Mouse (Mus musculus) E14TG2a.4 (cell line): ENCODE results near the gene Gimap3.

Experiments
- CTCF ChIP-seq: conservative IDR thresholded peaks from 2 replicates; pipeline ENCODE4 v1.5.1; 2014; ENCODE audit warnings: low read length
- NANOG ChIP-seq: IDR thresholded peaks from 2 replicates; pipeline ENCODE4 v1.6.1; 2014; ENCODE audit warnings: borderline replicate concordance, low read length, mixed read lengths

- no peak for TF ChIP-seq CTCF
- no peak for TF ChIP-seq NANOG
Observed at GRCm38 (mm10) chr6:48732864-48733304, 37.8 kb downstream of the Gimap3 start.
